Mouse (Mus musculus) stomach, postnatal 0 days (tissue): ENCODE data around the gene Slc16a8. TPM values are rescaled to one million over a fixed set of nuclear protein-coding genes. Genes with fewer than 3 reads are reported as not detected.

Source experiments
- ATAC-seq: fragments of 200-750 bp; cut with Nextera tagmentation; 2 replicates; pipeline ENCODE4 v1.8.0; 2017; ENCODE audit not compliant: low FRiP score, low TSS enrichment
- DNase-seq: peaks from one replicate; pipeline ENCODE4 v3.0.0-alpha.2; 2016; ENCODE audit warnings: low spot score
- H3K27ac ChIP-seq: fragments of 300-500 bp; sonication (generic); replicated peaks from 2 replicates; pipeline ENCODE4 v1.5.1; 2014; ENCODE audit warnings: mild to moderate bottlenecking, control low read depth
- H3K27me3 ChIP-seq: fragments of 300-500 bp; sonication (generic); 2 replicates; pipeline ENCODE4 v1.6.1; 2014; ENCODE audit warnings: low read length; ENCODE audit not compliant: control insufficient read depth, insufficient read depth
- H3K36me3 ChIP-seq: fragments of 300-500 bp; sonication (generic); 2 replicates; pipeline ENCODE4 v1.6.1; 2014; ENCODE audit warnings: low read length, mixed read lengths; ENCODE audit not compliant: control insufficient read depth, insufficient read depth
- H3K4me1 ChIP-seq: fragments of 300-500 bp; sonication (generic); replicated peaks from 2 replicates; pipeline ENCODE4 v1.6.1; 2014; ENCODE audit warnings: antibody characterized with exemption; ENCODE audit not compliant: control insufficient read depth, insufficient read depth
- H3K4me2 ChIP-seq: fragments of 300-500 bp; sonication (generic); replicated peaks from 2 replicates; pipeline ENCODE4 v1.6.1; 2014; ENCODE audit warnings: low read depth, mild to moderate bottlenecking, control low read depth, moderate library complexity
- H3K4me3 ChIP-seq: fragments of 300-500 bp; sonication (generic); 2 replicates; pipeline ENCODE4 v1.5.1; 2014; ENCODE audit warnings: low read depth, low read length, control low read depth
- H3K9ac ChIP-seq: fragments of 300-500 bp; sonication (generic); 2 replicates; pipeline ENCODE4 v1.6.1; 2014; ENCODE audit warnings: mild to moderate bottlenecking, low read length, control low read depth, mixed read lengths
- H3K9me3 ChIP-seq: fragments of 300-500 bp; sonication (generic); 2 replicates; pipeline ENCODE4 v1.6.1; 2016; ENCODE audit warnings: low read length; ENCODE audit not compliant: control insufficient read depth
- CTCF ChIP-seq: IDR thresholded peaks from 2 replicates; pipeline ENCODE4 v1.5.1; 2016; ENCODE audit warnings: antibody characterized with exemption, low read depth, mild to moderate bottlenecking, moderate library complexity
- EP300 ChIP-seq: optimal IDR thresholded peaks from 2 replicates; pipeline ENCODE3; 2016; ENCODE audit warnings: antibody characterized with exemption
- WGBS: fragments of 180-500 bp; shearing (Covaris S2); extraction: QIAGEN DNeasy Blood & Tissue Kit; methylation state at CpG from one replicate; pipeline ENCODE4 v1.1.7; 2014; 5-methylcytosine and 5-hydroxymethylcytosine counted together
- polyA plus RNA-seq: library from polyadenylated mRNA; unstranded; fragments of >200 nt; fragmentation: Nextera tagmentation; extraction: Ambion mirVana; gene quantifications from 2 replicates; pipeline ENCODE4 v1.2.1, GENCODE M21; 2015

Slc16a8 gene
- polyA plus RNA-seq, 1 experiment from 2014 or later, result 0.12 TPM

GRCm38 (mm10) chr15:79289441-79289840 lies 34.9 kb upstream of the Slc16a8 start:
- Histone ChIP-seq H3K4me1 (no peaks in the 10 kb centered on the region), H3K4me3 (no peak overlapping the region), H3K4me2 (no peak overlapping the region), H3K36me3 (no peaks in the 10 kb centered on the region; the same call in 1 of the 2 replicates), H3K27ac (no peak overlapping the region), H3K9me3 (no peaks in the 10 kb centered on the region), H3K9ac (no peak overlapping the region), H3K27me3 (no peaks in the 10 kb centered on the region)
- DNase-seq, result no peak
- TF ChIP-seq EP300 (no peak), CTCF (no peak)
- ATAC-seq, result no peak
- 84% methylated on average over 12 of the region's 12 CpGs for WGBS

- Histone ChIP-seq H3K9ac (no peak overlapping the region), H3K9me3 (no peaks in the 10 kb centered on the region), H3K4me1 (no peaks in the 10 kb centered on the region), H3K27ac (0 out of 2 replicates have a peak overlapping the region, but pooled peaks have one; percentile 24), H3K27me3 (no peaks in the 10 kb centered on the region), H3K36me3 (no peaks in the 10 kb centered on the region; the same call in 1 of the 2 replicates), H3K4me3 (no peak overlapping the region), H3K4me2 (no peak overlapping the region)
- DNase-seq (no peak), ATAC-seq (no peak)
- WGBS, result 69% methylated on average over 3 of the region's 3 CpGs
- TF ChIP-seq EP300 (no peak), CTCF (no peak)
These were observed 33.8 kb upstream of the Slc16a8 start for GRCm38 (mm10) chr15:79288387-79288786.

DNA sequence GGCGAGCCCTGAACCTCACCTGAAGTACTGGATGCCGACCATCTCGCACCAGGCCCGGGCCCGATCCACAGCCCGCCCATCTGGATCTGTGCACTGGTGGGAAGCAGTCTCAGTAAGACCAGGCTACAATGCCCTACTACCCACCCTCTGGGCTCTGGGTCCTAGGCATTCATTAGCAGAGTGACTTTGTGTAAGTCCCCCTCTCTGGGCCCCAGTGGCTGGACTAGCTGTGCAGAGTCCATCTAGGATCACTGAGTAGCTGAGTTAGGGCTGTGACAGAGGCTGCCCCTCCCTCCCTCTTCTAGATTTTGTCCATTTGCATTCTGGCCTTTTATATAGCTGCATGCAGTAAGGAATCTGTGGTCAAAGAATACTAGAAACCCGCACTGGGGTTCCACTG lies 32.5 kb upstream of the Slc16a8 start:
- WGBS, result 94% methylated on average over 7 of the region's 7 CpGs
- H3K4me1 ChIP-seq, result no peaks in the 10 kb centered on the region
- DNase-seq (no peak), ATAC-seq (no peak)
- no peaks in the 10 kb centered on the region for H3K9me3 ChIP-seq
- no peak for TF ChIP-seq EP300
- no peak for TF ChIP-seq CTCF
- no peaks in the 10 kb centered on the region for H3K27me3 ChIP-seq
- no peak overlapping the region for H3K4me3 ChIP-seq
- no peak overlapping the region for H3K27ac ChIP-seq
- H3K36me3 ChIP-seq, result no peaks in the 10 kb centered on the region; the same call in 1 of the 2 replicates
- H3K9ac ChIP-seq, result no peak overlapping the region
- no peak overlapping the region for H3K4me2 ChIP-seq

DNA sequence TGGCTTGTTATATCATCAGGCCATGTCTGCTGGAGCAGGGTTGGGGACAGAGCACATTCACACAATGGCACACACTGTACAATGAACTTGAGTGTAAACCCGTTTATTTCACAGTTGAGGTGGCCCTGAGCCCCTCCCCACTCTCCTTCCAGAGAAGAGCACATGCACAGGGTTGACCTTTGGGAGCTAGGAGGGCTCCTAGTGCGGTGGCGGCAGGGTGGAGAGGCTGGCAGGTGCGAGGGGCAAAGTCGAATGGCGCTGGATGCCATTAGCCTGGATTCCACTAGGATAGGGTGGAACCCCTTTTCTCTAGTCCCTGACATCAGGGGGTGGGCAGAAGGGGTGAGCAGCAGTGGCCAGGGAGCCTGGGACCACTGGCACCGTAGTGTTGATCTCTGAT lies 31.6 kb upstream of the Slc16a8 start:
- Histone ChIP-seq H3K27ac (no peak overlapping the region), H3K4me1 (peaks cover 4% of the 10 kb centered on the region; the same call in 1 of the 2 replicates), H3K27me3 (no peaks in the 10 kb centered on the region), H3K36me3 (no peaks in the 10 kb centered on the region; the same call in 1 of the 2 replicates), H3K4me3 (no peak overlapping the region), H3K9me3 (no peaks in the 10 kb centered on the region), H3K4me2 (no peak overlapping the region), H3K9ac (no peak overlapping the region)
- TF ChIP-seq CTCF (no peak), EP300 (no peak)
- DNase-seq, result no peak
- ATAC-seq, result no peak
- 76% methylated on average over 7 of the region's 7 CpGs for WGBS

DNA sequence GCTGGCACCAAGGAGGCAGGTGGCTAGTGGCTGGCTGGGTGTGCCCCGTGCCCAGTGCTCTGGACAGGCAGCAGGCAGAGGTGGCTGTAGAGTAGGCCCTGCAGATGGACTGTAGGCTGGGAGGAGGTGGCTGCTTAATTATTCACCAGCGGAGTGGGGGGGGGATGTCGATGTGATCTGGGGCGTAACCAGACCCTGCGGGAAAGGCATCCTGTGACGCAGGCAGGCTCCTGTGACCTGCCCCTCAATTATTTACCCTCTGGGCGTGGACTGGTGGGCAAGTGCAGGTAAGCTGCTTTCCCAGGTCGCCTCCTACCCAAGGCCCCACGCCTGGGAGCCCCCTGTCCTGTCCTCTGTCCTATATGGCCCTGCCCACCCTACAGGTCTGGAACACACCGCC lies 30.8 kb upstream of the Slc16a8 start, which contains the start of gene Baiap2l2:
Baiap2l2 (minus strand) TSS at position 139 of the 400 bp plus-strand sequence.
- Histone ChIP-seq H3K4me1 (peaks cover 4% of the 10 kb centered on the region; the same call in 1 of the 2 replicates), H3K9me3 (no peaks in the 10 kb centered on the region), H3K36me3 (no peaks in the 10 kb centered on the region; the same call in 1 of the 2 replicates), H3K4me2 (no peak within 1 kb of the TSS), H3K27ac (no peak within 1 kb of the TSS), H3K4me3 (no peak within 1 kb of the TSS), H3K27me3 (no peaks in the 10 kb centered on the region), H3K9ac (no peak within 1 kb of the TSS)
- DNase-seq (peak; percentile 75), ATAC-seq (peak; percentile 38; the same call in 1 of the 2 replicates)
- no peak for TF ChIP-seq EP300
- no peak for TF ChIP-seq CTCF
- WGBS, result 58% methylated on average over 10 of the region's 10 CpGs

GRCm38 (mm10) chr15:79283371-79283770 lies 28.8 kb upstream of the Slc16a8 start:
- peaks cover 4% of the 10 kb centered on the region; the same call in 1 of the 2 replicates for H3K4me1 ChIP-seq
- H3K9me3 ChIP-seq, result no peaks in the 10 kb centered on the region
- no peak overlapping the region for H3K27ac ChIP-seq
- TF ChIP-seq EP300, result no peak
- TF ChIP-seq CTCF, result no peak
- no peaks in the 10 kb centered on the region; the same call in 1 of the 2 replicates for H3K36me3 ChIP-seq
- H3K4me2 ChIP-seq, result no peak overlapping the region
- ATAC-seq, result no peak
- H3K4me3 ChIP-seq, result no peak overlapping the region
- no peaks in the 10 kb centered on the region for H3K27me3 ChIP-seq
- H3K9ac ChIP-seq, result no peak overlapping the region
- WGBS, result 75% methylated on average over 4 of the region's 4 CpGs
- peak; percentile 43 for DNase-seq
